Mouse (Mus musculus) bone marrow macrophage, adult 2 months (primary cell): ENCODE data around the gene Ttc25. TPM values are rescaled to one million over a fixed set of nuclear protein-coding genes. Genes with fewer than 3 reads are reported as not detected.

ENCODE experiments used
- H3K27ac ChIP-seq: 2 replicates; pipeline ENCODE4 v1.5.1; 2012; ENCODE audit warnings: low read depth, low read length; ENCODE audit not compliant: insufficient read depth
- H3K4me1 ChIP-seq: 2 replicates; pipeline ENCODE4 v1.6.1; 2012; ENCODE audit warnings: low read length; ENCODE audit not compliant: control insufficient read depth, insufficient read depth
- H3K4me3 ChIP-seq: 2 replicates; pipeline ENCODE4 v1.5.1; 2012; ENCODE audit warnings: mild to moderate bottlenecking, low read length, moderate library complexity; ENCODE audit not compliant: insufficient read depth
- CTCF ChIP-seq: IDR thresholded peaks from 2 replicates; pipeline ENCODE4 v1.5.1; 2012; ENCODE audit warnings: low read depth, mild to moderate bottlenecking, low read length, moderate library complexity
- POLR2A ChIP-seq: IDR thresholded peaks from 2 replicates; pipeline ENCODE4 v1.6.1; 2012; ENCODE audit warnings: mild to moderate bottlenecking, low read depth, low read length, borderline replicate concordance
- polyA plus RNA-seq: library from polyadenylated mRNA; stranded (reverse); fragments of >200 nt; gene quantifications from 2 replicates; pipeline ENCODE4 v1.2.4, GENCODE M21; 2012; ENCODE audit not compliant: missing spikeins, insufficient read depth, insufficient read length

Gene Ttc25
- polyA plus RNA-seq, 1 experiment = 0.34 TPM

- TF ChIP-seq POLR2A (no peak), CTCF (no peak)
- H3K4me1 ChIP-seq = peaks cover 37% of the 10 kb centered on the region
- no peak overlapping the region for H3K27ac ChIP-seq
- no peak overlapping the region for H3K4me3 ChIP-seq
Measured at GRCm38 (mm10) chr11:100549466-100549865, 4.1 kb downstream of the Ttc25 start.

GRCm38 (mm10) chr11:100550101-100550500, 4.7 kb downstream of the Ttc25 start:
- Histone ChIP-seq H3K27ac (no peak overlapping the region), H3K4me1 (peaks cover 31% of the 10 kb centered on the region), H3K4me3 (no peak overlapping the region)
- TF ChIP-seq POLR2A = no peak
- TF ChIP-seq CTCF = no peak

GRCm38 (mm10) chr11:100552842-100553241, 7.4 kb downstream of the Ttc25 start:
- no peak for TF ChIP-seq POLR2A
- no peak for TF ChIP-seq CTCF
- no peak overlapping the region for H3K27ac ChIP-seq
- H3K4me1 ChIP-seq = peaks cover 14% of the 10 kb centered on the region
- no peak overlapping the region for H3K4me3 ChIP-seq

GRCm38 (mm10) chr11:100555583-100555982, 10.2 kb downstream of the Ttc25 start:
- H3K27ac ChIP-seq = no peak overlapping the region
- peaks cover 2% of the 10 kb centered on the region for H3K4me1 ChIP-seq
- H3K4me3 ChIP-seq = no peak overlapping the region
- TF ChIP-seq POLR2A (no peak), CTCF (no peak)

GRCm38 (mm10) chr11:100557563-100557962, 12.2 kb downstream of the Ttc25 start:
- Histone ChIP-seq H3K4me1 (peaks cover 2% of the 10 kb centered on the region), H3K27ac (no peak overlapping the region), H3K4me3 (no peak overlapping the region)
- TF ChIP-seq POLR2A (no peak), CTCF (no peak)

GRCm38 (mm10) chr11:100559476-100559875, 14.1 kb downstream of the Ttc25 start:
- Histone ChIP-seq H3K27ac (no peak overlapping the region), H3K4me3 (no peak overlapping the region), H3K4me1 (peaks cover 2% of the 10 kb centered on the region)
- TF ChIP-seq CTCF = no peak
- TF ChIP-seq POLR2A = no peak

- Histone ChIP-seq H3K4me1 (peaks cover 2% of the 10 kb centered on the region), H3K4me3 (no peak overlapping the region), H3K27ac (no peak overlapping the region)
- no peak for TF ChIP-seq POLR2A
- no peak for TF ChIP-seq CTCF
Measured at GRCm38 (mm10) chr11:100561748-100562147, 16.3 kb downstream of the Ttc25 start.

GRCm38 (mm10) chr11:100564297-100564696, 18.9 kb downstream of the Ttc25 start:
- Histone ChIP-seq H3K27ac (no peak overlapping the region), H3K4me3 (no peak overlapping the region), H3K4me1 (no peaks in the 10 kb centered on the region)
- TF ChIP-seq POLR2A = no peak
- TF ChIP-seq CTCF = no peak

- no peaks in the 10 kb centered on the region for H3K4me1 ChIP-seq
- no peak overlapping the region for H3K4me3 ChIP-seq
- TF ChIP-seq CTCF = no peak
- H3K27ac ChIP-seq = no peak overlapping the region
Measured at GRCm38 (mm10) chr11:100564703-100565102, 19.3 kb downstream of the Ttc25 start.

- no peak for TF ChIP-seq CTCF
- no peak for TF ChIP-seq POLR2A
- Histone ChIP-seq H3K27ac (no peak overlapping the region), H3K4me1 (peaks cover 6% of the 10 kb centered on the region), H3K4me3 (no peak overlapping the region)
Measured at GRCm38 (mm10) chr11:100567229-100567628, 21.8 kb downstream of the Ttc25 start.

- TF ChIP-seq CTCF = no peak
- no peak for TF ChIP-seq POLR2A
- Histone ChIP-seq H3K4me3 (no peak overlapping the region), H3K4me1 (peaks cover 6% of the 10 kb centered on the region), H3K27ac (no peak overlapping the region)
Measured at GRCm38 (mm10) chr11:100567815-100568245, 22.4 kb downstream of the Ttc25 start.
